Mouse (Mus musculus): ENCODE results near the gene Sf1.

The Sf1 gene

DNA sequence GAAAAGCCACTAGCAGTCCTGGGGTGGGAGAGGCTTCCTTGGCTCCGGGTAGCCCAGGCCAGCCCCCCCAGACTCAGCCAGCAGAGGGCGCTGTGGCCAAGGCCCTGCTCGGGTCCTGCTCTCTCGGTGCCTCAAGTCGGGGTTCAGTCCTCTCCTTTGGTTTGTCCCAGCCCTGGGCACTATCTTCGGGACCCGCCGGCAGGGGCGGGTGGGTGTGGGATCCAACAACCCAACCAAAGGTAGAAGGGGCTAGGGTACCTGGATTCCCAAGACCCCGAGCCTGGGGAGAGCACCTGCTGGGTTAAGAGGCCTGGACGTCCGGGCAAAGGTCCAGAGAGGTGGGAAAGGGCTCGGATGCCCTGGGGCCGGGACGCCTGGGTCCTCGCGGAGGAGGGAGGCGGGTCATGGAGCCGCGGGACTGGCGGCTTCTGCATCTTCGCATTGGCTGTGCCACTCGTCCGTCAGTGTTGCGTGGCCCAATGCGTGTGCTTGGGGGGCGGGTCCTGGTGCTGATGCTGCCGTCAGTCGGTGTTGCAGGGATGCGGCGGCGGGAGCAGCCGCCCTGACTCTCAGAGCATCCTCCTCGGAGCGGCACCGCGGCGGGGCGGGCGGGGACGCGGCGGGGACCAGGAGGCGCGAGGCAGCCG lies 54.9 kb downstream of the Sf1 start, which contains the start of gene Nrxn2:
Gene Nrxn2 (plus strand): TSS at position 499 of the 647 bp plus-strand sequence.
- DNase-seq (ENCODE audit: extremely low spot score, low spot score), result peak; percentile 92

DNA sequence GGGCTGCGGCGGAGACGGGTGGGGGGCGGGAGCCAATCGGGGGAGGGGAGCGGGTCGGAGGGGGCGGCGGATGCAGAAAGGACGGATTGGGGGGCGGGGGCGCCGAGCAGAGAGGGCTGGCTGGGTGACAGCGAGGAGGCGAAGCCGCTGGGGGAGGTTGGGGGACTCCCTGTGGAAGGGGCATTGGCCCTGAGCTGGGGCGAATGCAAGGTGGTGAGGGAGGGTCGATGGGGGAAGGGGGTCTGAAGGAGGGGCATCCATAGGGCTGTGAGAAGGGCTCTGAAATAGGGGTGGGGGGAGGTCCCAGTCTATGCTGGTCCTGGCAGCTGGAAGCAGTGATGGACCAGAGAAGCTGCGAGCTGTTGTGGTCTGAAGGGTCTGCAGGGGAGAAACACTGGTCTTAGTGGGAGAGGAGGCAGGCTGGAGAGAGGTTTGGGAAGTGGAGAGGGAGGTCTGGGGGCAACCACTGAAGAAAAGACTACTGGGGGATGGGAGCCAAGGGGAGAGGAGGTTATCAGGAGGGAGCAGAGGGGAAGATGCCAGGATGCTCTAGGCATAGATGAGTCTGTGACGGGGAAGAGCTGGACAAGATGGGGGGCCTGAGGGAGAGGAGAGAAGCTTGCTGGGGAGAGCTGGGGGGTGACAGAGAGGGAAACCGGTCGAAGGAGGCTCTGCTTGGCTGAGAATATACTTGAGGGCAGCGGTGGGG lies 55.6 kb downstream of the Sf1 start:
- no peak for DNase-seq (ENCODE audit: extremely low spot score, low spot score)

DNA sequence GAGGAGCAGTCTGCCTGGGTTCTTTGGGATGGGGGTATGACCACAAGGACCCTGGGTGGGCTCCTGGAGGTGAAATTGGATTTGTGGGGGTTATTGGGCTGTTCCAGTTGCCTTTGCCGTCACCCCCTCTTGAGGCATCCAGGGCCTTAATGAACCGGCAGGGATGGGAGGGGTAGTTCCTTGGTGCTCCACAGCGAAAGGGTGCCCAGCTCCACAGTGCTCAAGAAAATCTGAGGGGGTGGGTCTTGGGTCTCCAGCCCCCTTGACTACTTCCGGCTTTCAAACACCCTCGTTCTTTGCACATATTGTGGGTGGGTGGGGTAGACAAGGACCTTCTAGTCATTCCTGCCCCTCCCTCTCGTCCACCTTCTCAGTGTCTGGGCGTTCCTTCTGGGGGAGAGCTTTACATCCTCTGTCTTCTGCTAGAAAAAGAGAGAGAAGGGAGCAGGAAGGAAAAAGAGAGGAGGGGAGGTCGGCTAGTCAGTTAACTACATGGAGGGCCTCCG lies 56.4 kb downstream of the Sf1 start:
- no peak for DNase-seq (ENCODE audit: extremely low spot score, low spot score)

DNA sequence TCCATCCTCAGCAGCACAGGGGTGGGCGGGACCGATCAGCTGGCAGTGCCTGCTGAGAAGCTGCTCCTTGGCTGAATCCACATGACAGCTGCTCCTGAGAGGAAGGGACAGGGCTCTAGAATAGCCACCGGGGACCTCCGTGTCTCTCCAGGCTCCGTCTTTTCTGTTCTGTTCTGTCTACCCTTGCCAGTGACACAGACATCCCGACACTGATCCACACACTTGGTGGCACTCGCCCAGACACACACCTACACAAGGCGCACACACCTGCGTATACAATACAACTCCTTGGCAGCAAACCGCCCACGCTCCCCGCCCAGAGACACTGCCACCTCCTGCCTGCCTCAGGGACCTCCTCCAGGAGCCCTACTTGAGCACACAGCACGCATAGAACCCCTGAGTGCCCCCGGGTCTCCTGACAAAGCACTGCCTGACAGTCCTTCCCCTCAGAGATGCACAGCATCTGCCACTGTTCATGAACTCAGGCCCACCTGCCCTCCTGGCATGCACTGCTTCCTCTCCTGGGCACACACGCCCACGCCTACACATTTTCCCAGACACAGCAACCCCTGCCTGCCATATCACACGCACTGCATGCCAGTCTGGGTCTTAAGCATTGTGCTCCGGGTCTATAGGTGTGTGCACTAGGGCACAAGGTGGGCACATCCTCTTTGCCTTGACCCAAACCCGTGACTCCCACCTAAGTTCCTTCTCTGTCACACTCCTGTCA lies 57.2 kb downstream of the Sf1 start:
- DNase-seq (ENCODE audit: extremely low spot score, low spot score), result no peak

DNA sequence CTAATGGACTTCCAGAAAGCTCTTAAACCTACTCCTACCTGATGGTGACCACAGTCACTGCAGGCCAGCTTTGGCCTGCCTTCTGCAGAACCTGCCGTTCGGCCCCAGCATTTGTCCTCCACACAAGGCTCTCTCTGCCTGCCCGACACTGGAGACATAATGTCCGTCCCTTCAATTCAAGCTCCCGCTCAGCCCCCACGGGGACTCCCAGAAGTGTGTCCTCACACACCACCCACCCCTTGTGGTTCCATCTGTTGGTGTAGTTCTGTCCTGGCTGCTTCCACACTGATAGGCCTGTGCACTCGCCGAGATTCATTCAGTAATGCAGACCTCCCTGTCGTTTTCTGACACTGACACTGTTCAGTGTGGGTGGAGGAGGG lies 57.7 kb downstream of the Sf1 start:
- DNase-seq (ENCODE audit: extremely low spot score, low spot score), result no peak

DNA sequence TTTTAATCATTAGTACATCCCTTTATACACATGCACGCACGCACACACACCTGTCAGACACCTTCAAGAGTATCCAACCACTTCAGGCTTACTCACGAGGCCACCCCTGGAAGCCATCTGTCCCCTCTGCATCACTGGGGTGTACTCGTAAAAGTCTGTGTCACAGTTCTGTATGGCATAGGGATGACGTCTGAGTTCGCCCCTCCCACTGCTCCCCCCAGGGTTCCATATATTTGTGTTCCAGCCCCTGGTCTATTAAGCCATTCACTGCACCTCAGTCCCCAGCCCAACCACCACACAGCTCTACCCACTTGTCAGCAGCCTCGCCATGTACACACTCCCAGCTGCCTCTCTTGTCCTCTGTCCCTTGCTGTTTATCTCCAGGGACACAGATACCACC lies 58.5 kb downstream of the Sf1 start:
- DNase-seq (ENCODE audit: extremely low spot score, low spot score), result no peak

DNA sequence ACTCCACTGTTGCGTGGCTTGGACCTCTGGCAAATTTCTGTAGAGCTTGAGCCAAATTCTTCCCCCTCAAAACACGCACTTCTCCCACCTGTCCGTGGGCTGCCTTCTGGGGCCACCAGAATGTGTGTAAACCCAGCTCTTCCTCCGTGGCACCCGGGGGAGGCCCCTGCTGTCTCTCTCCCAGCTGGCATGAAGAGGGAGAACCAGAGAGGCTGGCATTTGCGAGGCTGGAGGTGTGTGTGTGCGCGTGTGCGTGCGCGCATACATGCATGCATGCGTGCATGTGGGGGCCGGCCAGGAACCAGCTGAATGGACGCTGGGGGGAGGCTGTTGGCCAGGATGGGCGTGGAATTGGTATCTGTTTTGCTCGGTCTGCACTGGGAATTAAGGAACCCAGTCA lies 59.8 kb downstream of the Sf1 start:
- DNase-seq (ENCODE audit: extremely low spot score, low spot score), result no peak

DNA sequence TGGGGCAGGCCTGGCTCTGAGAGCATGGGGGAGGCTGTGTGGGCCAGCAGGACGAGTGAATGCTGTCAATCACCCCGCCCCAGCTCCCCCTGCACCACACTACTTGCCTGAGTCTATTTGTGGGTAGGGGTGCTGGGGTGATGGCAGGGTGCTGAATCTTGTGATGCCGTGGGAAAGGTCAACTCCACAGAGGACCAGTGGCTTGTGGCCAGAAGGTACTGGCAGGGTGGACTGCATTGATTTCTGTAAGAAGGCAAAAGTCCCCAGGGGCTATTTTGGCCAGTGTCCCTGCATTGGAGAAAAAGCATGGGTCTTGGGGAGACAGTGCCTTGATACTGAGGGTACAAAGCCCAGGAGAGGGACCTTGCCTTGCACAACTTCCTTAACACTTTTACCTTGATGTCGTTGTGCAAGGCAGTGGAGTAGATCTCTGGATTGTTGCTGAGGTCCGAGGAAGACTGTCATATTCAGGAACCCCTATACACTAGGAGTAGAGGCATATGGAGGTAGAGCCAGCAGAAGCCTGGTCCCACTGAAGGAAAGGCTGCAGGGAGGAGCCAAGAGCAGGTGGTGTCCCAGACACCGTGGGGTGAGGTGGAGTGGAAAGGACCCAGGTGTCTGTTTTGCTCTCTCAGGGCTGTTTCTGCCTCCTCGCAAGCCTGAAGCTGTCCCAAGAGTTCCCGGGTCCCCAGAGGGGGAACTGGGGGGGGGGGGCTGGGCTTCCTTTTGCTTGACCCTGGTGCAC lies 60.8 kb downstream of the Sf1 start:
- no peak for DNase-seq (ENCODE audit: extremely low spot score, low spot score)

DNA sequence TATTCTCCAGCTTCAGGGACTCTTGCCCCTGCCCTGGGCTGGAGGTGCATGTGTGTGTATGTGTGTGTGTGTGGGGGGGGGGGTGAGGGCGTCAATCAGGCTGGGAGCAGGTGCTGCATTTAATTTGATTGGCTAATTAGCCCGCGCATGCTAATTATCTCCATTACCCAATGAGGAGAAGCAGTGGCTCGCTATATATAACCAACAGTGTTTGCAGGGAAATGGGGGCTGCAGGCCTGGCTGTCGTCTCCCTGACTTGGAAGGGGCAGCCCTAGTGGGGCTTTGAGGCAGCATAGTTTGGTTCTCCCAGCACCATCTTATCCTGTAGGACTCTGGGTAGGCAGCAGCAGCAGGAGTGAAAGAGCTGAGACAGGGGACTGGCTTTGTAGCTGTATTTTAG lies 62.1 kb downstream of the Sf1 start:
- no peak for DNase-seq (ENCODE audit: extremely low spot score, low spot score)

DNA sequence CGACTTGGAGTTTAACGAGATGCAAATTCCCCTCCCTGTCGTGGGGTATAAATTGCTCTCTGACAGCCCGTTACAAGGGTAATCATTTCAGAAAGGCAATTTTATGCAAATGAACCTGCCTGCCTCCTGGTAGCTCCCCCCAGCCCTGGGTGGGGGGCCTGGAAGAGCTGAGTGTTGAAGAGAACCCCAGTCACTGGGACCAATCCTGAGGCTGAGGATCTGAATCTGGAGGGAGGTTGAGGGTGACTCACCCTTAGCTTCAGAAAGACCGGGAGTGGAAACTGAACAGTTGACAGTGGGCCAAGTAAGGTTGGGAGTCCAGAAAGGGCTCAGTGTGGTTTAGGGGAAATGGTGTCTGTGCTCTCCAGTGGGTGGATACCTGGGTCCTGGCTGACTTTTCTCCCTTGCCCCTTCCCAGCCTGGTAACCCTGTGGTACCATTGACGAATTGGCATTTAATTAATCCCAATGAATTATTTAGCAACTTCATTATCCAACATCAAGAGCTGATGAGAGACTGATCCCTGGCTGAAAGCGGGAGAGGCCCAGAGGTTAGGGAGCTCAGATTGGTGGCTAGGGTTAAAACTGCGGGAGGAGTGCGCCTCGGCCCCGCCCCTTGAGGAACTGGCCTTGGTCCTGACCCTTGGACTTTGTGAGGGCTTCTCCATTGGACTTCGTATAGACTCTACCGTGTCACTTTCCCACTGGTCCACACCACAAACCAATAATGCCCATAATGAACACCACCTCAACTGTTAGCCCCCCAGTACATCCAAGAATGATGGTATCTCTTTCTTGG lies 63.4 kb downstream of the Sf1 start:
- peak; percentile 77 for DNase-seq (ENCODE audit: extremely low spot score, low spot score)

Data from neural tube, embryonic 10.5 days (tissue).